Mouse (Mus musculus) heart, adult 9 months (tissue): ENCODE measurements around the gene Pnpla3.

Source experiments
- DNase-seq, 2 experiments: peaks; one replicate each; pipeline ENCODE4 v3.0.0; 2022; ENCODE audit warnings: low spot score in 2 of 2

The Pnpla3 gene

GRCm38 (mm10) chr15:84216461-84217084, 48.9 kb downstream of the Pnpla3 start:
- no peak for DNase-seq

- DNase-seq: no peak
Observed at GRCm38 (mm10) chr15:84217969-84218782, 50.5 kb downstream of the Pnpla3 start.

GRCm38 (mm10) chr15:84218783-84219271, 51.2 kb downstream of the Pnpla3 start:
- DNase-seq: peak; percentile 33 to 51

- no peak for DNase-seq
Observed at GRCm38 (mm10) chr15:84221539-84221938, 53.9 kb downstream of the Pnpla3 start.

GRCm38 (mm10) chr15:84223423-84223822, 55.8 kb downstream of the Pnpla3 start:
- DNase-seq: no peak

- DNase-seq: no peak
Observed at GRCm38 (mm10) chr15:84224779-84225178, 57.1 kb downstream of the Pnpla3 start.

- DNase-seq: no peak
Observed at GRCm38 (mm10) chr15:84226918-84227317, 59.3 kb downstream of the Pnpla3 start.

GRCm38 (mm10) chr15:84230661-84231060, 63.0 kb downstream of the Pnpla3 start:
- DNase-seq: peak in 1 of 2 experiments; percentile 48

- DNase-seq: peak; percentile 60 to 61
Observed at GRCm38 (mm10) chr15:84231113-84231712, 63.6 kb downstream of the Pnpla3 start.

GRCm38 (mm10) chr15:84231721-84232561, 64.3 kb downstream of the Pnpla3 start, which contains the start of gene Parvb:
Parvb (plus strand) TSS chr15:84232043.
- peak; percentile 72 to 74 for DNase-seq

GRCm38 (mm10) chr15:84232609-84233008, 65.0 kb downstream of the Pnpla3 start:
- DNase-seq: no peak

- no peak for DNase-seq
Observed at GRCm38 (mm10) chr15:84234794-84235581, 67.4 kb downstream of the Pnpla3 start.

- DNase-seq: peak; percentile 86 to 93
Observed at GRCm38 (mm10) chr15:84235646-84236045, 68.0 kb downstream of the Pnpla3 start.
